Mouse (Mus musculus) gastrocnemius, postnatal 14 days (tissue): ENCODE data around the gene Zmat5. TPM values are rescaled to one million over a fixed set of nuclear protein-coding genes. Genes with fewer than 3 reads are reported as not detected.
A peak's percentile ranks its signal among the peaks of the same experiment; 100 is the strongest.
"Not testable (repeated sequence)": the region's sequence is repeated elsewhere in the genome, so short reads cannot be mapped to it uniquely, and the experiment has no call there.

ENCODE experiments used
- DNase-seq: peaks from one replicate; pipeline ENCODE4 v3.0.0; 2021; ENCODE audit warnings: mixed read lengths
- intact Hi-C: fragments of 180-260 bp; cut with DNase I; formaldehyde crosslinking; loops from one replicate; pipeline ENCODE4 v1.15.1; 2025; ENCODE audit warnings: low total_unique reads
- total RNA-seq, 2 experiments: library from RNA; stranded (reverse); gene quantifications; 2 replicates each; pipeline ENCODE4 v1.2.3; 2021

The Zmat5 gene
- total RNA-seq, 2 experiments from 2014 or later, result 14.8 to 15.1 TPM

- intact Hi-C loops, result no loop called here
- no peak for DNase-seq
Measured at GRCm38 (mm10) chr11:4687874-4688273, 16.6 kb upstream of the Zmat5 start.

DNA sequence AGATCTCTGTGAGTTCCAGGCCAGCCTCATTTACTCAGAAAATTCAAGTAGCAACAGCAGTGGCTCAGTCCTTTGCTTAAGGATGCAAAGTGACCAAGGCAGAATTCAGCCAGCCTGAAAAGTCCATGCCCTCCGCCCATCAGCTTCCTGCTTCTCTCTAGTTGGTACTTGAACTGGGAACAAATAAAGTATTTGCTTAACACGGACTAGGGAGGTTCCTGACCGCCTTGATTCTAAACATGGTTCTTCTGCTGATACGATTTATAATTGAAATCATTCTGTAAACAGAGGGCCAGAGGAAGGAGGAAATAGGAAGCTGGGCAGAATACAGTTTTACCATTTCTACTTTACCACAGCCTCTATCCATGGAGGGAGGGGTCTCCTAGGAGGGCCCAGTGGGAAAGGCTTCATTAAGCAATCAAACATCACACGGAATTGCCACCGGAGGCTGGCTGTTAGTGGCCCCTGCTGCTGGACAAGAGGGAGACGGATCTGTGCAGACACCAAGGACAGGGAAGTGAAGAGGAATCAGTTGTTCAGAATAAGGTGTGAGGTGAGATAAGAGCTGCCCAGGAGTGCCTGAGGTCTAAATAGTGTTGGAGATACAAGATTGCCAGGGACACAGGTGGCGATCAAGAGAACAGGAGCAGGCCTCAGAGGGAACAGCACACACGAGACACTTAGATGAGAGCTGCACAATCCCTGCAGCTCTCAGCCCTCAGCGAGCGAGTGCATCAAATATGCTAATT, 15.7 kb upstream of the Zmat5 start:
- intact Hi-C loops, result no loop called here

DNA sequence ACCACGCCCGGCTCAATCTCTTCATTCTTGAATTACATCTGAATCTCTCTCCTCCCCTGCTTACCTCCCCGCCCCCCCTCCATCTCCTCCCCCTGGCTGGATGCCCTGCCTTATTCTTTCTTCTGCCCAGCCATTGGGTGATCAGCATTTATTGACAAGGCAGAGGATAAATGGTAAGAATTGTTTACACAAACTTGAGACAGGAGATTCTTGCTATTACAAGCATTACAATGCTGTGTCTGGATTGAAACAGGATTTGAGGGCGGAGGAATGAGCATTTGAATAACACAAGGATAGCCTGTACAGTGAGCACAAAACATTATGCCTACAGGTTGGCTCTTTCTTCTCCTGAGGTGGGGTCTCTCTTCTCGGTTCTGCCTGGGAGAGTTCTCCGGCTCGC, 14.1 kb upstream of the Zmat5 start:
- no peak for DNase-seq
- intact Hi-C loops, result no loop called here

More for the DNA sequence above, 15.7 kb upstream of the Zmat5 start:
- DNase-seq, result no peak

DNA sequence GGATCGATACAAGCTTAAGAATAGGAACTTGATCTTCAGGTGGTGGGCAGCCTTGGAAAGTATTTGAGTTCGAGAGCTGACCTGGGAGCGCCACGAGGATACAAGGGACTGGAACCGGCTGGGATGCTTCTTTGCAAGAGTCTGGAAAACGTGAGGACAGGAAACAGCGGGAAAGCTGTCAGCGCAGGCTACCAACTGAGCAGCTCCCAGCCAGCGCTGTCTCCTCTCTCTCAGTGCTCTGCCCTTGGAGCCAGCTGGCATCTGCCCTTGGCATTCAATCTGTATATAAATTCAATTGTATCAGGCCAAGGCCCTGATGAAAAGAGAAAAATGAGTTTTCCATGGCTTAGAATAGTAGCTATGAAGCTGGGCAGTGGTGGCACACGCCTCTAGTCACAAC, 13.3 kb upstream of the Zmat5 start:
- DNase-seq, result peak; percentile 26
- intact Hi-C loops, result no loop called here

DNA sequence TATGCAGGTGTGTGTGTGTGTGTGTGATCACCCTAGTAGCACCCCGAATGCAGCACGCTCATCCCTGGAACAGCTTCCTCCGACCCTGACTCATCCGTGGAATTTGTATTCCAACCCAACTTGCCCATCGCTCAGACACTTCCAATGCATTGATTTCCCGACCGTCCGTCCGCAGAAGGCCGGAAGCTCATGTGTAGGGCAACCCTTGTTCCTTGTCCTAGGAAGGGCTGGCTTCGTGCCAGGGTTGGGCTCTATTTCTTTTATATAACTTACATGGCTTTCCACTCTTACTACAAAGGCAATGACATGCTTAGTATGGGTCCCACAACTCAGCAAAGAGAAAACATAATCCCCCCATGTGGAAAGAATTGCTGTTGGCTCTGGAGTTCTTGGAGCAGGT, 12.3 kb upstream of the Zmat5 start:
- no peak for DNase-seq
- intact Hi-C loops, result no loop called here

- intact Hi-C loops, result no loop called here
- DNase-seq, result peak; percentile 62
Measured at GRCm38 (mm10) chr11:4697043-4697983, 7.2 kb upstream of the Zmat5 start.

DNA sequence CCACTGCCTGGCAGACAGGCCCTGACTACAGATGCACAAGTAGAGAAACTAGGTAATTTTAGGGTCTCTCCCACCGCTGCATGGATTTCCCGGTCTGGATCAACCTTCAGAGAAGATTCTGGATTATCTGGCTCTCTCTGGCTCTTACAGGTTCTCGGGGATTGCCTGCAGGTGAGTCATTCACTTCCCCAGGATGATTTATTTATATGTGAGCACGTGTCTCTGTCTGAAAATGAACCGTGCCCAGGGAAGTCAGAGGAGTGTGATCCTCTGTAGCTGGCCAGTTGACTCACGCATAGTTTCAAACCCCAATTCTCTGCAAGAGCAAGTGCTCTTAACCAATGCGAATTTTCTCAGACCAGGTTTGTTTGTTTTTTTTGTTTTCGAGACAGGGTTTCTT, 3.8 kb upstream of the Zmat5 start:
- intact Hi-C loops, result no loop called here
- DNase-seq, result no peak

GRCm38 (mm10) chr11:4703688-4704071, 798 bp upstream of the Zmat5 start:
- no peak for DNase-seq

DNA sequence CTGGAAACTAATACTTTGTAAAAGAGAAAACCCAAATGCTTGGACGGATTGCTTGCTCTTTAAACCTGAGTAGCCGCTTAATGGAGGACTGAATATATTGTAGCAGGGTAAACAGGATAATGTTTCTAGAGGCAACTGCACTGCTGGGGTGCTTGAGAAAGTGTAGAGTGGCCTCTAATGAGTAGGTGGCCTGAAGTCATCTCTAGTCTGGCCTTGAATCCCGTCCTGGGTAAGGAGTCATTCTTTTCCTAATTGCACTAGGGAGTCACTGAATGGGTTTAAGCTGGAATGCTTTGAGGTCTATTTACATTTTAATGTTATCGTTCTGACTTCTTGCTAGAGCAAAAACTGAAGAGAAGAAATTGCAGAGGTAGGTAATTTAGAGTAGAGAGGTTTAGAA, 700 bp downstream of the Zmat5 start:
- DNase-seq, result no peak
- intact Hi-C loops, result no loop called here

More at GRCm38 (mm10) chr11:4703688-4704071, 798 bp upstream of the Zmat5 start:
- intact Hi-C loops, result no loop called here

DNA sequence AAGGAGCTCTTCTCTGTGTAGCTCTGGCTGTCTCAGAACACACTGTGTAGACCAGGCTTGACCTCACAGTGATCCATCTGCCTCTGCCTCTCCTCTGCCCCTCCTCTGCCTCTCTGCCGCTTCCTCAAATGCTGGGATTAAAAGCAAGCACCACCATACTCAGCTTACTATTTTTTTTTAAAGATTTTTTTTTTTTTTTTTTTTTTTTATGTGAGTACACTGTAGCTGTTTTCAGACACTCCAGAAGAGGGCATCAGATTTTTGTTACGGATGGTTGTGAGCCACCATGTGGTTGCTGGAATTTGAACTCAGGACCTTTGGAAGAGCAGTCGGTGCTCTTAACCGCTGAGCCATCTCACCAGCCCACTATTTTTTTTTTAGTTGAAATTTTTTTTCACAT, 5.7 kb downstream of the Zmat5 start:
- DNase-seq, intact Hi-C loops: not testable (repeated sequence)

DNA sequence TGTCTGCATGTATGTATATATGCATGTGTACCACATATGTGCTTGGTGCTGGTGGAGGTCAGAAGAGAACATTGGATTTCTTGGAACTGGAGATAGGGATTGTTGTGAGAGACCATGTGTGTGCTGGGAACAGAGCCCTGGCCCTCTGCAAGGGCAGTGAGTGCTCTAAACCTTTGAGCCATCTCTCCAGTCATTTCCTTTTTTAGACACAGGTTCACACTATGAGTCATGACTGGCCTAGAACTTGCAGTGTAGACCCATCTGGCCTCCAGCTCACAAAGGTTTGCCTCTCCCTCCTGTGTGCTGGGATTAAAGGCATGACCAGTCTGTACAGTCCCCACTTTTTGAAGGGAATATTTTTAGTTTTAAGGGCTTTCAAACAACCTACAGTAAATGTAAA, 8.3 kb downstream of the Zmat5 start:
- DNase-seq, result no peak
- intact Hi-C loops, result no loop called here

DNA sequence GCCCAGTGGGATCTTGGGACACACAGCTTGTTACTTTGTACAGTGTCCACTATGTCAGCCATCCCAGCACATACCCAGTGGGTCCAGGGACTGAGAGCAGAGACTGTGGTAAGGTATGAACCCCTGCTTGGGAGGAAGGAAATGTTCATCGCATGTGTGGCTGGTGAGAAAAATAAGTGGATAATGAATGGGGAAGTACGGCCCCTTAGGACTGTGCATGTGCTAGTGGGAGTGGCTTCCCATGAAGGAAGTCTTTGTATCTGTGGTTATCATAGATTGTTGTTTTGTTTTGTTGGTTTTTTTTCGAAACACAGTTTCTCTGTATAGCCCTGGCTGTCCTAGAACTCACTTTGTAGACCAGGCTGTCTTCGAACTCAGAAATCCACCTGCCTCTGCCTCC, 10.2 kb downstream of the Zmat5 start:
- DNase-seq, result no peak
- intact Hi-C loops, result no loop called here

DNA sequence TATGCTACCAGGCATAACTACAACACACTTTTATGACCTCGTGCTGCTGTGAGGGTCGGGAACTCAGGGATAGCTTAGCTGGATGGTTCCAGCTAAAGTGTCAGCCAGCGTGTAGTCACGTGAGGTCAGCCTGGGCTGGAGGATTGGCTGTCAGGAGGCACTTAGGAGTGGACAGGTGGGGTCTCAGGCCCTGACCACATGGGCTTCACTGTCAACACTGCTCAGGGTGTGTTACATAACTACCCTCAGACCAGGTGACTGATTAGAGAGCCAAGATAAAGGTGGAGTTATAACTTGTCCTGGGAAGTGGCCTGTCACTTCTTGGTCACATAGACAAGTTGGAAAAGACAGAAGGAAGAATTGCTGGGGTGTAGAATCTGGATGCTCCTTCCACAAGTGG, 11.1 kb downstream of the Zmat5 start:
- no peak for DNase-seq
- intact Hi-C loops, result no loop called here

GRCm38 (mm10) chr11:4716530-4717236, 12.2 kb downstream of the Zmat5 start:
- intact Hi-C loops, result no loop called here

DNA sequence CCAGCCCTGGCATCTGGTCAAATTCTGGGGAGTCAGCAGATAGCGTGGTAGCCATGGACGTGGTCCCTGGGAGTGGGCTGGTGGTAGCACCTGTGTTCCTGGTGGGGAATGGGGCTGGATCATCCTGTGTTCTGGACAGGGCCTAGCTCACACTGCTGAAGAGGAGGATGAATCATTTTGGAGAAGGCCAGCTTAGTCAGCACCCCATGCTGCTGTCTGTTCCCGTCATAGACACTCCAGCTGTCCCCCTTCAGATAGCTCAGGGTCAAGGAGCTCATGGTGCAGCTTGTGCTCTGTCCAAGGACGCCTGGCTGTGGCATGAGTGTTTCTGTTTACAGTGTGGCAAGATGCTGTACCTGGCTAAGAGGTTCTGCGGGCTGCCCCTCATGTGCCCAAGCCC, 14.1 kb downstream of the Zmat5 start:
- intact Hi-C loops, result no loop called here

More at GRCm38 (mm10) chr11:4716530-4717236, 12.2 kb downstream of the Zmat5 start:
- DNase-seq, result no peak

GRCm38 (mm10) chr11:4719961-4720360, 15.5 kb downstream of the Zmat5 start:
- no peak for DNase-seq
- intact Hi-C loops, result no loop called here

More for the DNA sequence above, 14.1 kb downstream of the Zmat5 start:
- DNase-seq, result no peak

- intact Hi-C loops, result no loop called here
- DNase-seq, result no peak
Measured at GRCm38 (mm10) chr11:4720393-4720792, 15.9 kb downstream of the Zmat5 start.

- no peak for DNase-seq
- intact Hi-C loops, result no loop called here
Measured at GRCm38 (mm10) chr11:4720900-4721580, 16.6 kb downstream of the Zmat5 start.

DNA sequence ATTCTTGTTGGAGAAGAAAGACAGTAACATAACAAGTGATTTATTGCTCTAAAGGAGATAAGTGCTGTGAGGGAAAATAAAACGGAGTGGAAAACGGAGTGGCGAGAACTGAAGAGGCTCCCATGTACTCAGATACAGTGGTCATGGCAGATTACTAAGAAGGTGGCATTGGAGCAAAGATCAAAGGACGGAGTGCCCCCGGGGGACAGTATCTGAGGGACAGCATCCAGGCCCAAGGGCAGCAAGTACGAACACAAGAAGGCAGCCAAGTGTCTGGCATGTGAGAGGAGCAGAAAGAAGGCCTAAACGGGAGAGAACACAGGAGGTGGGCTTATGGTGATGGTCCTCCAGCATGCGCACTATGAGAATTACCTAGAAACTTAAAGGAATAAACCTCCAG, 17.2 kb downstream of the Zmat5 start:
- no peak for DNase-seq
- intact Hi-C loops, result no loop called here

DNA sequence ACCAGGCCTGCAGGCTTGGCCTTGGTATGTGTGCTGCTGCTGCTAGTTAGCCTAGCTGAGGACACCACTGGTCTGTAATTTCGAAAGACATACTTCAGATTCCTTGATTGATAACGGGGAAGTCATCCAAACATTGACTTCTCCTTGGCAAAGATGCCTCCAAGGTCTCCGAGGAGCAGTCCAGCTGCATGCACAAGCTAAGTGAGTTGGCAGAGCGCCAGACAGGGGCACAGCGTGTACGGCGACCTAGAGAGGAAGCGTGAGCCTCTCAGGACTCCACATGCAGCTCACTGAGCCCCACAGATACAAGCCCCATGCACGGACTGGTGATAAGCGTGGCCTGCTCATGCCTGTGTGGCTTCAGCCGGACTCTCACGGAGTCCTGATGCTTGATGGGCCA, 25.1 kb downstream of the Zmat5 start:
- intact Hi-C loops, result no loop called here

More for the DNA sequence above, 25.1 kb downstream of the Zmat5 start:
- DNase-seq, result no peak
